Mouse (Mus musculus) E14TG2a.4 (cell line): ENCODE measurements around the gene Hmga1b.

Source experiments
- CTCF ChIP-seq: conservative IDR thresholded peaks from 2 replicates; pipeline ENCODE4 v1.5.1; 2014; ENCODE audit warnings: low read length
- NANOG ChIP-seq: IDR thresholded peaks from 2 replicates; pipeline ENCODE4 v1.6.1; 2014; ENCODE audit warnings: borderline replicate concordance, low read length, mixed read lengths

DNA sequence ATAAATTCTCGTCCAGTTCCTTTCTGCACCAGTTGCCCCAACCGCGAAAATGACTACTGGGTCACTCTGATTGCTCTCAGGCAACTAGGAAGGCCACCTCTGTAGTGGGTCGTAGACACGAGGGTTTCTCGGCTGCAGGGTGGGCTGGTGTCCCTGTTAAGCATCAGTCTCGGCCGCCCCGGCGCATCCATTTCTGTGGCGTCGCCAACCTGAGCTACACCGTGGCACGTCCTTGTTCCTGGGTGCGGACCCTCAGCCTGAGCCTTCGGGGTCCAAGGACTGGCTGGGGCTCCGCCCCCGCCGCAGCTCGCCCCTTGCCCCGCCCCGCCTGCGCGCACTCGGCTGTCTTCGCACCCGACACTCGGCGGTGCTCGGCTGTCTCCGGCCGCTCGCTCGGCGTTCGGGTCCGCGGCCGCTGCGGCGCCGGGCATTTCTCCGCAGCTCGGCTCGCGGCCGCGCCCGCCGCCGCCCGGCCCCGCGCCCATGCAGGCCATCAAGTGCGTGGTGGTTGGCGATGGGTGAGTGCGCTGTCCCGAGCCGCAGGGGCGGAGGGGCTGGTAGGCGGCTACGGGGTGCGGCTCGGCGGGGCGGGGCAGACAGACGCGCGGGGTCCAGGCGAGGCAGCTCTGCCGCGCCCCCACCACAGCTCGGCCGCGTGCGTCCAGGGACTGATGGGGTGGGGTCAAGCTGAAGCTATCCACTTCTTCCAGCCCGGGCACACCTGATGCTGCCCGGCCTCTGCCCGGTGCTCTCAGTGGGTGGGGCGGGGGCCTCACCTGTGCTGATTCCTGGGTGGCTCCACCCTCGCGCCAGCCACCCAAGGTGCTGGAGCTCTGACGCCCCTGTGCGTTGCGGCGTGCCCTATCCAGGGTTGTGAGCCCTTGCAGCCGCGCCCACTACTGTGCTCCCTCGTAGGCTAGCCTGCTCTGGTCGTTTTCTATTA, 41.2 kb upstream of the Hmga1b start, which contains the start of gene Rac3:
- TF ChIP-seq CTCF (no peak), NANOG (no peak)
